Mouse (Mus musculus) lung, adult 2 months (tissue): ENCODE data around the gene Eml5.

Experiments
- CTCF ChIP-seq: fragments of 200-500 bp; IDR thresholded peaks from 2 replicates; pipeline ENCODE4 v1.5.1; 2011; ENCODE audit warnings: mild to moderate bottlenecking, low read length, control low read depth; ENCODE audit not compliant: insufficient read depth
- POLR2A ChIP-seq: fragments of 200-500 bp; IDR thresholded peaks from 2 replicates; pipeline ENCODE4 v1.6.1; 2011; ENCODE audit warnings: low read depth, mild to moderate bottlenecking, control low read depth, low read length, borderline replicate concordance; ENCODE audit errors: extremely low read depth

- TF ChIP-seq POLR2A (no peak), CTCF (no peak)
Measured at GRCm38 (mm10) chr12:98900881-98901801, at the start of gene Eml5.
